Mouse (Mus musculus) T-helper 2 cell (primary cell): ENCODE results near the gene Ptbp1.
"Not testable (repeated sequence)": the region's sequence is repeated elsewhere in the genome, so short reads cannot be mapped to it uniquely, and the experiment has no call there.

Source experiments
- in situ Hi-C: fragments of 300-600 bp; cut with MboI, MseI; formaldehyde crosslinking; loops from one replicate; pipeline ENCODE4 v1.15.1; 2025; ENCODE audit warnings: high pct_unique_total_duplicates

Gene Ptbp1

DNA sequence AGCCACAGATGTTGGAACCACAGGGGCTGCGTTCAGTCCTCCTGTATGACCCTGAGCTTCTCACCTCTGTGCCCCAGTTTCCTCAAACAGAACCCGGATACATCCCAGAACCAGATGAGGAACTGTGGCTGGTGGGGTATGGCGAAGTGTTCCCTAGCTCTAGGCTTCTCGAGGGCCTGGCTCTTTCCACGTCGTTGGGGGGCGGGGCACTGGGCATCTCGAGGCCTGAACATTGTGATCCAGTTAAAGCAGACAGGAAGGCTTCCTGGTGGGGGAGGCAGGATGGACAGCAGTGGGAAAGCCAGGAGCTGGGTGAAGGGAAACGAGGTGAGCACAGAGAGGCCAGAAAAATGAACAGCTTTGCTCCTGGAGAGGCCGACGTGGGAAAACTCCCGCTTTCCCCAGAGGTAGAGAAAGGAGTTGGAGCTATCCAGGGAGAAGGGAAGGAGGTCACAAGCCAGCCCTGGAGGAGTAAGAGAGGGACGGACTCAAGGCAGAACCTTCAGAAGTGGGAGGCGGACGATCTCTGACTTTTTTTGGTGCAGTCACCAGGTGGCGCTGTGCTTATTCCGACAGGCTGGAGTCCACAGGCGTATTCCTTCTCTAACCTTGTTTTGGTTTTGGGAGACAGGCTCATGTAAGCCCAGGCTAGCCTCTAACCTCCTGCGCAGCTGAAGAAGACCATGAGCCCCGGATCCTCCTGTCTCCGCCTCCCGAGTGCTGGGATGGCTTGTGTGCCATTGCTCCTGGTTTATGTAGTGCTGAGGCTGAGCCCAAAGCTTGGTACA is 29.3 kb downstream of the Ptbp1 start:
- in situ Hi-C loops: no loop called here

- in situ Hi-C loops: no loop called here
Measured at GRCm38 (mm10) chr10:79884446-79884845, 30.2 kb downstream of the Ptbp1 start.

- in situ Hi-C loops: not testable (repeated sequence)
Measured at GRCm38 (mm10) chr10:79884938-79885337, 30.7 kb downstream of the Ptbp1 start.

DNA sequence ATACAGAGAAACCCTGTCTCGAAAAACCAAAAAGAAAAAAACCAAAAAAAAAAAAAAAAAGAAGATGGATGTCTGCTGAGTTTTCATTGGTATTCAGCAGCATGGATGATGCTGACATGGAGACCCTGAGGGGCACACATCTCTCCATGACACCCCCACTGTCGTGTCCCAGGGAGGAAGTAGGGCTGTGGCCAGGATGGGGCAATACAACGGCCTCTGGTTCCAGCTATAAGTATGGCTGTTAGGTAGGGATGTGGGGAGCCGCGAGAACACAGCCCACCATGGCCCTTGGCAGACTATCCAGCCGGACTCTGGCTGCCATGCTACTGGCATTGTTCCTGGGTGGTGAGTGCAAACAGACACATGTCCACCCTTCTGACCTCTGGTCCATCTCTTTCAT is 31.8 kb downstream of the Ptbp1 start, which contains the start of gene Elane:
Gene Elane (plus strand): TSS at position 194 of the 400 bp plus-strand sequence.
- in situ Hi-C loops: no loop called here

- in situ Hi-C loops: no loop called here
Measured at GRCm38 (mm10) chr10:79886611-79887010, 32.4 kb downstream of the Ptbp1 start.

- in situ Hi-C loops: no loop called here
Measured at GRCm38 (mm10) chr10:79889386-79889785, 35.2 kb downstream of the Ptbp1 start.

DNA sequence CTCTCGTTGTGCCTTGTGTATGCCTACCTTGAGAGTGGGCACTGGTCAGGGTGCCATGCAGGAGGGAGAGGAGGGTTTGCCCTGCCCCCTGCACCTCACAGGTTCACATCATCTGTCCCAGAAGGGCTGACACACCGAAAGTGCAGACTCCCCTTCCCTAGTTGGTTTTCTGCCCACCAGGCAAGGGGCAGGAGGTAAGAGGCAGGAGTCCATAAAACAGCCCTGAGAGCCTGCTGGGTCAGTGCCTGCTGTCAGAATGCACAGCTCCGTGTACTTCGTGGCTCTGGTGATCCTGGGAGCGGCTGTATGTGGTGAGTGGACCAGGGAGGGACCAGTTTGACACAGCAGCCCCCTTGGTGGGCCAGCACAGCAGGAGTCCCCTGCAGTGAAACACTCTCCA is 36.4 kb downstream of the Ptbp1 start, which contains the start of gene Cfd:
Gene Cfd (plus strand): TSS at position 184 of the 400 bp plus-strand sequence.
- in situ Hi-C loops: no loop called here

DNA sequence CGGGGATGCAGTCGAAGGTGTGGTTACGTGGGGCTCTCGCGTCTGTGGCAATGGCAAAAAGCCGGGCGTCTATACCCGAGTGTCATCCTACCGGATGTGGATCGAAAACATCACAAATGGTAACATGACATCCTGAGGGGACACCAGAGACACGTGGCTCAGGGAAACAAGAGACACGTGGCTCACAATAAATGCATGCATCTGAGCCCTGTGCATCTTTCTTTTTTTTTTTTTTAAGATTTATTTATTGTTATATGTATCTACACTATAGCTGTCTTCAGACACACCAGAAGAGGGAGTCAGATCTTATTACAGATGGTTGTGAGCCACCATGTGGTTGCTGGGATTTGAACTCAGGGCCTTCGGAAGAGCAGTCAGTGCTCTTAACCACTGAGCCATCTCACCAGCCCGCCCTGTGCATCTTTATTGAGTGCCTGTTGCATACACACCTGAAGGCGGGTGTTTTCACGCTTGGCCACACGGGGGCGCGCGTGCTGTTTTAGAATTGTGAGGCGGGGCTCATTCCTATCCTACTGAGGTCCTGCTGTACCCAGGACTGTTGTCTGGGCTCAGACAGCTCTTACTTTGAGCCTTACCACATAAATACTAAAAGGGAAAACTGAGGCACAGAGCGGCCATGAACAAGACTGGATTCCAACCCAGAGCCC is 38.4 kb downstream of the Ptbp1 start:
- in situ Hi-C loops: not testable (repeated sequence)

DNA sequence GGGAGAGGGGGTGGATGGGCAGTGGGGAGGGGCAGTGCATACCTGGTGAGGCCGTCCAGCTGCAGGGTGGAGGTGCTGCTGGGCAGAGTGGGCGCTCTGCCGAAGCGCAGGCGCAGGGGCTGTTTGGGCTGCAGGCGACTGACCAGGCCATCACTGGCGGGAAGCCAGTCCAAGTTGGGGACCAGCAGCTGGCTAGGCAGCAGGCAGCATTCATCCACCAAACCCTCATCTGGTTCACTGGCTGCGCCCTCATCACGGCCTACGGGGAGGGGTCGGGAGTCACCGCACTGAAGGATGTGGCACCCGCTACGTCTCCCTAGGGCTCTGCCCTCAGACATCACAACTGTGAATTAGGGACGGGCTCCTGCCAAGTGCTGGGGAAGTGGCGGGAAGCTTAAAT is 42.1 kb downstream of the Ptbp1 start:
- in situ Hi-C loops: no loop called here

GRCm38 (mm10) chr10:79896814-79897213 is 42.6 kb downstream of the Ptbp1 start:
- in situ Hi-C loops: no loop called here

GRCm38 (mm10) chr10:79897316-79898245 is 43.4 kb downstream of the Ptbp1 start:
- in situ Hi-C loops: no loop called here

GRCm38 (mm10) chr10:79900951-79901410 is 46.8 kb downstream of the Ptbp1 start:
- in situ Hi-C loops: no loop called here

- in situ Hi-C loops: no loop called here
Measured at GRCm38 (mm10) chr10:79906712-79907111, 52.5 kb downstream of the Ptbp1 start.

GRCm38 (mm10) chr10:79907415-79907814 is 53.2 kb downstream of the Ptbp1 start:
- in situ Hi-C loops: no loop called here

- in situ Hi-C loops: no loop called here
Measured at GRCm38 (mm10) chr10:79908167-79909091, 54.2 kb downstream of the Ptbp1 start, which contains the start of gene Med16. Gene Med16 (minus strand): TSS chr10:79908923.

DNA sequence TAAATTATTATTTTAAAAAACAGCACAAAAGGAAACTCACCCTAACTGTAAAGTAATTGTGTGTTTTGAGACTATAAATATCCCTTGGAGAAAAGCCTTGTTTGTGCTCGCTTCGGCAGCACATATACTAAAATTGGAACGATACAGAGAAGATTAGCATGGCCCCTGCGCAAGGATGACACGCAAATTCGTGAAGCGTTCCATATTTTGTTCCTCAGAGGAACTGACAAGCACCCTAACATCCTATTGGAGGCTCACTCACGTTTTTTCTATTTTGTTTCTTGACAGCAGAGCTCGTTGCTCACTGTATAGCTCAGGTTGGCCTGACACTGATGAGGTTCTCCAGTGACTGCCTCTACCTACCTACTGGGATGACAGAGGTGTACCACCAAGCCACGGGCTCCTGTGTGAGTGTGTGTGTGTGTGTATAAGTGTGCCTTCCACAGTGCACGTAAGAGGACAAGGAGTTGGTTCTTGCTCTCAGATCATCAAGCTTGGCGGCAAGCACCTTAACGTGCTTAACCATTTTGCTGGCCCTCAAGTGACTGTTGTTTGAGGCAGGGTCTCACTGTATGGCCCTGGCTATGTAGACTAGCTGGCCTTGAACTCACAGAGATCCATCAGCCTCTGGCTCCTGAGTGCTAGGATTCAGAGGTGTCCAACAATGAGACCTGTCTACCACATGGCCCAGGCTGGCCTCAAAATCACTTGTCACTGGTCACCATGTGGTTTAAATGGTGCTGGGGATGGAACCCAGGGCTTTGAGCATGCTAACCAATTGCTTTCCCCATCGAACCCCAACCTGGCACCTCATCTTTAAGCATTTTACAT is 55.1 kb downstream of the Ptbp1 start:
- in situ Hi-C loops: no loop called here

- in situ Hi-C loops: no loop called here
Measured at GRCm38 (mm10) chr10:79910556-79910955, 56.3 kb downstream of the Ptbp1 start, which contains the start of gene Gm26602. Gene Gm26602 (plus strand): TSS chr10:79910856.

DNA sequence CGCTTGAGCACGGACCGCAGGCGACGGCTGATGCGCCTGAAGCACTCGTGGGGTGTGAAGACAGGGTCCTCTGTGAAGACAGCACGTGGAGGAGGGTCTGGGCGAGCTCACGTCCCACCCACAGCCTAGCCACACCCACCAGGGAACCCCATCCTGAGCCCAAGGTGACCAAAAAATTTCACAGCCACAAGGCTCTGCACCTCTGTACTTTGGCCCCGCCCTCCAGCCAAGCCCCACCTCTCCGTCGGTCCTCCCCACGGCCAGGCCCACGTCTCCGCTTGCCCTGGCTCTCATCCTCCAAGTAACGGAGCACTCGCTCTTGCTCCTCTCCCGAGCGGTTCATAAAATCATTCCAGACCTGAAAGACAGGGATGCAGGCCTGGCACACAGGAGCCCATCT is 58.2 kb downstream of the Ptbp1 start:
- in situ Hi-C loops: no loop called here
